Mouse (Mus musculus) embryonic fibroblast, embryonic 13.5 days (primary cell): ENCODE results near the gene Ank3.

Experiments
- CTCF ChIP-seq: IDR thresholded peaks from 2 replicates; pipeline ENCODE4 v1.5.1; 2011; ENCODE audit warnings: mild to moderate bottlenecking, control low read depth, low read length, moderate library complexity, borderline replicate concordance; ENCODE audit not compliant: insufficient read depth
- POLR2A ChIP-seq: IDR thresholded peaks from 2 replicates; pipeline ENCODE4 v1.6.1; 2011; ENCODE audit warnings: low read depth, mild to moderate bottlenecking, control low read depth, low read length, moderate library complexity

- TF ChIP-seq CTCF (no peak), POLR2A (no peak)
Observed at GRCm38 (mm10) chr10:69451006-69451405, 52.4 kb downstream of the Ank3 start.
